Mouse (Mus musculus) left cerebral cortex, postnatal 14 days (tissue): ENCODE data around the gene Selenok. TPM values are rescaled to one million over a fixed set of nuclear protein-coding genes. Genes with fewer than 3 reads are reported as not detected.
A peak's percentile ranks its signal among the peaks of the same experiment; 100 is the strongest.

Experiments
- DNase-seq, 2 experiments: peaks; one replicate each; pipeline ENCODE4 v3.0.0; 2021 to 2022; ENCODE audit warnings: low spot score in 2 of 2, mixed read lengths in 1 of 2
- intact Hi-C: fragments of 180-260 bp; cut with DNase I; formaldehyde crosslinking; loops from one replicate; pipeline ENCODE4 v1.15.1; 2025
- total RNA-seq, 2 experiments: library from RNA; stranded (reverse); gene quantifications; 2 replicates each; pipeline ENCODE4 v1.2.3; 2021

Selenok gene
- total RNA-seq, 2 experiments from 2014 or later, result 148 to 157 TPM

GRCm38 (mm10) chr14:29987739-29988138 is 19.6 kb downstream of the Selenok start:
- intact Hi-C loops, result no loop called here
- DNase-seq, result no peak

- DNase-seq, result no peak
- intact Hi-C loops, result no loop called here
Measured at GRCm38 (mm10) chr14:29988337-29988736, 20.2 kb downstream of the Selenok start.

GRCm38 (mm10) chr14:29994976-29995375 is 26.9 kb downstream of the Selenok start:
- intact Hi-C loops, result loop anchor here (10.0 kb wide), 1 partner anchor 500 kb away; the partner anchor contains the start of gene Cacna1d
- no peak for DNase-seq

- no peak for DNase-seq
- intact Hi-C loops, result loop anchor here (10.0 kb wide), 1 partner anchor 499 kb away; the partner anchor contains the start of gene Cacna1d
Measured at GRCm38 (mm10) chr14:29996000-29996751, 28.1 kb downstream of the Selenok start.

GRCm38 (mm10) chr14:29997345-29997744 is 29.2 kb downstream of the Selenok start:
- intact Hi-C loops, result loop anchor here (10.0 kb wide), 1 partner anchor 497 kb away; the partner anchor contains the start of gene Cacna1d
- DNase-seq, result no peak

- peak in 1 of 2 experiments; percentile 50 for DNase-seq
- intact Hi-C loops, result loop anchor here (10.0 kb wide), 1 partner anchor 496 kb away; the partner anchor contains the start of gene Cacna1d
Measured at GRCm38 (mm10) chr14:29998747-29999474, 30.8 kb downstream of the Selenok start.

- no peak for DNase-seq
- intact Hi-C loops, result loop anchor here (10.0 kb wide), 1 partner anchor 495 kb away; the partner anchor contains the start of gene Cacna1d
Measured at GRCm38 (mm10) chr14:29999475-29999811, 31.3 kb downstream of the Selenok start.

GRCm38 (mm10) chr14:30008733-30009575 is 40.8 kb downstream of the Selenok start, which contains the start of the genes Il17rb and Chdh:
Gene Il17rb (minus strand): TSS chr14:30008896.
Gene Chdh (plus strand): TSS chr14:30009023.
- intact Hi-C loops, result no loop called here
- DNase-seq, result peak in 1 of 2 experiments; percentile 12

GRCm38 (mm10) chr14:30009864-30010560 is 41.9 kb downstream of the Selenok start:
- intact Hi-C loops, result no loop called here
- DNase-seq, result peak; percentile 40 to 50

GRCm38 (mm10) chr14:30011886-30012560 is 43.9 kb downstream of the Selenok start:
- intact Hi-C loops, result no loop called here
- DNase-seq, result peak in 1 of 2 experiments; percentile 19

GRCm38 (mm10) chr14:30014487-30014886 is 46.4 kb downstream of the Selenok start:
- no peak for DNase-seq
- intact Hi-C loops, result no loop called here

GRCm38 (mm10) chr14:30015008-30015407 is 46.9 kb downstream of the Selenok start:
- DNase-seq, result no peak
- intact Hi-C loops, result no loop called here

- DNase-seq, result no peak
- intact Hi-C loops, result no loop called here
Measured at GRCm38 (mm10) chr14:30016666-30017065, 48.6 kb downstream of the Selenok start.

- intact Hi-C loops, result no loop called here
Measured at GRCm38 (mm10) chr14:30017794-30018462, 49.8 kb downstream of the Selenok start.

GRCm38 (mm10) chr14:30018463-30018801 is 50.3 kb downstream of the Selenok start:
- no peak for DNase-seq
- intact Hi-C loops, result no loop called here

More at GRCm38 (mm10) chr14:30017794-30018462, 49.8 kb downstream of the Selenok start:
- DNase-seq, result no peak

- DNase-seq, result no peak
- intact Hi-C loops, result no loop called here
Measured at GRCm38 (mm10) chr14:30018846-30019245, 50.7 kb downstream of the Selenok start.

GRCm38 (mm10) chr14:30019375-30019774 is 51.3 kb downstream of the Selenok start:
- no peak for DNase-seq
- intact Hi-C loops, result no loop called here
